Mouse (Mus musculus) right cerebral cortex, postnatal 14 days (tissue): ENCODE data around the gene Tmem240.
"Not testable (repeated sequence)": the region's sequence is repeated elsewhere in the genome, so short reads cannot be mapped to it uniquely, and the experiment has no call there.

Source experiments
- DNase-seq: peaks from one replicate; pipeline ENCODE4 v3.0.0; 2022

Tmem240 gene

GRCm38 (mm10) chr4:155735788-155736187 lies 1.2 kb downstream of the Tmem240 start:
- DNase-seq, result peak; percentile 13

DNA sequence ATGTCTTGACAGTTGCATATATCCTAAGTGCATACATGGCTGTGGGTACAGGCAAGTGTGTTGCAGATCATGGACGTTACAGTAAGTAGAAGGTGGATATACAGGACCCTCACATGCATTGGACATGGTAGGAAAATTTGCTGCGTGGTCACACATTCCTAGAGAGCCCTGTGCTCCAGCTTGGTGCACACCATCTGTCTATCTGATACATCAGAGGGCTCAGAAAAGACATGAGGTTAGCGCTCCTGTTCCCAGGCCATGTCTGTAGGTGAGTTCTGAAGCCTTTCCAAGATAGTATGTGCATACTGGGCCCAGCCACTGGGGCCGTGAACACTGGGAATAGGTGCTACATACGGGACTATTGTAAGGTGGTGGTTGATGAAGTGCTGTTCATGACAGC lies 1.8 kb downstream of the Tmem240 start:
- DNase-seq, result no peak

DNA sequence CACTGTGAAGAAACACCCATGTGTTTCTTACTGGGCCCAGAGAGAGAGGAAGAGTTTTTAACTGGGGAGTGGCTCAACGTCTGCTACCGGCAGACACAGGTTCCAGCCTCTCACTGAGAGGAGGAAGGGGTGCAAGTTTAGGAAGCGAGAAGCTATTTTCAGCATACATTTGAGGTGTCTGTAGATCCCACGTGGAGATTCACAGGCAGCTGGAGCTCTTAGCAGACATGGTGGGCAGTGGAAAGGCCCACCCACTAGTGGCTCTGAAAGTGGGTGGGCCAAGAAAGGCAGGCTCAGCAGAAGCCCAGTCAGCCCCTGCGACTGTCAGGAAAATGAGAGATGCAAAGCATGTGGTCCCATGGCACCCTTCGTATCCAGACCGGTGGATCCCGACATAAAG lies 3.7 kb downstream of the Tmem240 start:
- DNase-seq, result peak; percentile 21

DNA sequence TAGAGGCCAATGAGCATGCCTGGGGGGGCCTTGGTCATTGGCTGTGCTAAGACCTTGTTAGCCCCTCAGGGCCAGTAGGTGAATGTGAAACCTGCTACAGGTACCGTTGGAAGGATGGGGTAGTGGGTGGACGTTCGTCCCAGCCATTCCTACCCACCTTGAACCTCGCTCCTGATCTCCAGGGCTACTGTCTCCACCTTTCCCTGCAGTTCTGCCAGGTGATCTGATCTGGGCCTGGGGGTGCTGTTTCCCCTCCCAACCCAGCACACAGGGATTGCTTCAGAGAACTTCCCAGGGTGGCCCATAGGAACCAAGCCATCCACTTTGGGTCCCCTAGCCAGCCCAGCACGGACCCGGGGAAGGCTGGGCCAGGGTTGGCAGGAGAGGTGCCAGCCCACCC lies 4.6 kb downstream of the Tmem240 start:
- no peak for DNase-seq

DNA sequence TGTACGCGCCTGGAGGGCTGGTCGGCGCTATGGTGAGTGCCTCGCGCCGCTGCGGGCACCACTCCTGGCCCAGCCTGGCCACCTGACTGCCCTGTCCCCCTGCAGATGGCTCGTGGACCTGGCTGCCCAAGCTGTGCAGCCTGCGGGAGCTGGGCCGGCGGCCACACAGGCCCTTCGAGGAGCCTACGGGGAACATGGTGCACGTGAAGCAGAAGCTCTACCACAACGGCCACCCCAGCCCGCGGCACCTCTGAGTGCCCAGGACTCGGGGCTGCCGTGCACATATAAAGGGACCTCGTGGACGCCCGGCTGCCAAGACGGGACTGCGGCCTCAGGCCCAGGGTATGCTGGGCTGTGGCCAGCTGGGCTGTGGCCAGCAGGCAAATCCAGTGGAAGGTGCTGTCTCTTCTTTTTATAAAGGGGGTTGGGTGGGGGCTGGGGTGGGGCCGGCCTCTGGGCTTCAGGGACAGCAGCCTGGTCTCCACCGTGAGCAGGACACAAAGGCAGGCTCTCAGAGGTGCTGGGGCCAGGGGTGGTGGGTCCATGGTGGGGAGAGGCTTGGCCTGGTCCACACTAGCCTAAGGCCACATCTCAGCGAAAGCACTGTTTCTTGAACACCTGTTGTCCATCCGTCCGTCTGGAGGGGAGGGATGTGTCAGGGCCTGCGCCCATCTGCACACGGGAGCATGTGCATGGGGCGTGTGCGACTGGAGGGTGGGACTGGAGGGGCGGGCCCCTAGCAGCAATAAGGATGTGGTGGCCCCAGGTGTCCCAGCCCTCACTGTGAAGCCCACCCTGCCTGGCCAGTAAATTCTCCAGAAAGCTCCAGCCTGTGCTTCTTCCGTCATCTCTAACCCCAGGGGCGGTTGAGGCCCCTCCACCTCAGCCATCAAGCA lies 5.4 kb downstream of the Tmem240 start:
- peak; percentile 14 for DNase-seq

GRCm38 (mm10) chr4:155740681-155741080 lies 6.1 kb downstream of the Tmem240 start:
- not testable (repeated sequence) for DNase-seq

GRCm38 (mm10) chr4:155742684-155743083 lies 8.1 kb downstream of the Tmem240 start:
- no peak for DNase-seq

DNA sequence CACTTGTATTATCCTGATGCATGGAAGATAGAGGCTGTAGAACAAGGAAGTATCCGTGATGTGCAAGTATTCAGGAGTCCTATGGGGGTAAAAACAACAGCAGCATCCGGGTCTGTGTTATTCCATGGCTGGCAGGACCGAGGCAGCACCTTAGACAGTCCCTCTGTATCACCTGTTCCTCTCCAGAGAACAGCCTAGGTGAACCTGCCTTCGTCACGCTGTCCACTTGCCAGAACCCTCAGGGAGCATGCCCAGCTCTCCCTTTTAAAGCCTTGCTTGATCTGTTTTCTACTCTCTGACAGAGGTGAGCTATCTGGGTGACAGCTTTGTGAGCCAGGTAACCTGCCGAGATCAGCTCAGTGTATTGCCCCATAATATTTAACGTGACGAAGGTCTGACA lies 9.9 kb downstream of the Tmem240 start:
- no peak for DNase-seq

GRCm38 (mm10) chr4:155745136-155745535 lies 10.5 kb downstream of the Tmem240 start:
- no peak for DNase-seq

DNA sequence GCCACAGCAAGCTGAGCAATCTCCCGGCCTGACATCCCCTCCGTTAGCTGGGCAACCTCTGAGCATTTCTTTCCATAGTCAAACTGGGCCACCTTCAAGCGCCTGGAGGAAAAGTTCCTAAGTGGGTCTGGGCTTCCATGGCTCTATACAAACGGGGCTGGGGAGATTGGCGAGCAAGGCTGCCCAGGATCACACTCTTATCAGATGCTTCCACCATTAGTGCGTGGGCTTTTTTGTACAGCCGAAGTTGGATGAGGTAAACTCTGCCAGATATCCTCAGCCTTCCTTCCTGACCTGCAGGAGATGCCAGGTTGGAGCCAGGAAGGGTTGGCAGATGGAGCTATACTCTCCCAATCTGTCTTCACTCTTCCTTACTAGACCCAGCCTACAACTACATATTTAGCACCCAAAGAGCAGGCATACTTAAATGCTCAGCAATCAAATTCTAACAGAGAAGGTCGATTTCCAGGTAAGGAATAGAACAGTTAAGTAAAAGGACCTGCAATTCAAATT lies 11.5 kb downstream of the Tmem240 start:
- DNase-seq, result no peak

DNA sequence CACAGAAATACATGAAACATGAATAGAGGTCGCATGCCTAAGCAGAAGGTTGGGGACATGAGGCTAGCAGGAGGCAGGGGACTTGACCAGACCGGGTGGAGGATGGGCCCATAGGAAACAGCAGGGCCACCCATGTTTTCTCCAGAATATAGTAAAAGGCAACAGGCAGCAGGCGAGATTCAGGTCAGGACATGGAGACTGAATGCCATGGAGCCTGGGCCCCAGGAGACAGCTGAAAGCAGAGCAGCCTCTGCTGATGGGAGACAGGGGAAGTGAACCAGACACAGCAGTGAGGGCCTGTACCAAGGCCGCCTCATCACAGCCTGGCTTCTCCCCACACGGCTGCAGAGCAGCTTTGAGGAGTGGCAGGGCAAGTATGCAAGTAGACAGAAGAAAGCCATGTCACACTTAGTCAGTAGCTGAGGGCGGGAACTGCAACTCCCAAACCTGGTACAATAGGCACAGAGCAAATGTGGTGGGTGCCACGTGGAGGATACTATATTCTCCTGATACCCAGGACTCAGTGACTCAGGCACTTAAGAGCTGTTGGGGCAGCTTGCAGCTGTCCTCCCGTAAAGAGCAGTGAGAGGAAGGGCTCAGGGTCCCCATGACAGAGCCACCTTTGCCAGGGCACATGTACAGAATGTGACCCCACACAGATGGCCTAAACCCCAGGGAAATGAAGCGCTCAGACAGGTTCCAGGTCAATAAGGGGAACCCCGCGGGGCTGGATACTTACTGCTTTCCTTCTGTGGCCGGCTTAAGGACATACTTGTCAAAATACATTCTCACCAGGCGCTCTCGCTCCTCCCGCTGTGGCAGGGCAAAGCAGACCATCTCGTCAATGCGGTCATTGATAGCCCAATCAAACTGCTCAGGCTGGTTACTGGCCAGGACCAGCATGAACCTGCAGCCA lies 12.2 kb downstream of the Tmem240 start:
- peak; percentile 7 for DNase-seq

DNA sequence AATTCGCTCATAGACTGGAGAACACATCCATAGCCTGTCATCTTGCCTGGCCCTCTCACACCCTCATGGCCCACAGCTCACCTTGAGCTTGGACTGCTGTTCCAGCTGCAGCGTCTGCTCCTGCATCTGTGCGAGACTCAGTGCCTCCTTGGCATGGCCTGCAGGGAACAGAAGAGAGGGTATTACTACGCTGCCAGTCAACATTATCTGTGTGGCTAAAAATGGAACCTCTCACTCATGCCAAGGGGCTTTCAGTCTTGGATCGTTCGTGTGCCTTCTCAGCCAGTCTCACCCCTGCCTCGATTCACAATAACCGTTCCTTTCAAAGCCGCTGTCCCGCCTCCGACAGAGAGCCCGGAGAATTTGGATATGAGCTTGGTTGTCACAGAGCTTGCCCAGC lies 22.4 kb downstream of the Tmem240 start:
- DNase-seq, result no peak

DNA sequence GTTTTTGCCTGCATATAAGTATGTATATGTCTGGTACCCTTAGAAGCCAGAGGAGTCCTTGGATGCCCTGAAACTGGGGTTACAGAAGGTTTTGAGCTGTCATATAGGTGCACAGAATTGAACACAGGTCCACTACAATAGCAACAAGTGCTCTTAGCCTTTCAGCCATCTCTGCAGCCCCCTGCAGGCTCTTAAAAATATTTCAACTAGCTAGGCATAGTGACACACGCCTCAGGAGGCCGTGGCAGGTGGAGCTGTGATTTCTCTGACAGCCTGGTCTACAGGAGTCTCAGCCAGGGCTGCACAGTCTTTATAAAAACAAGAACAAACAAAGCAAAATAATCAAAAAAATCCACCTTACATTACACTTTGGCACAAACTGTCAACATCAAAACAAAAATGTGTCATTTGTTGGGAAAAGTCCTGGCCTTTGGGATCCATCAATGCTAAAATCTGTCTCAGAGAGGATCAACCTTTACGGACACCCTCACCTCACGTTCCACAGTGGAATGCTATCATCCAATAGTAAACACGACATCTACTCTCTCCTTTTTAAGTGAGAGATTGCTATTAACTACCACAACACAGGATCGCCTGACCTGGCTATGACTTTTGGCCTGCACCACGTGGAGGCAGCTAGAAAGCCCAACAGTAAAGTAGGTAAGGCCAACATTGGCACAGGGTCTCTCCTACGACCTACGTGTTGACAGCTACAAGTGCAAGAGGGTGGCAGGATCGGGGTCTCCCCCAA lies 25.4 kb downstream of the Tmem240 start:
- no peak for DNase-seq

- DNase-seq, result peak; percentile 98
Measured at GRCm38 (mm10) chr4:155760613-155761355, 26.2 kb downstream of the Tmem240 start, which contains the start of gene Atad3a. Gene Atad3a, minus strand, starts transcription at chr4:155761093.

DNA sequence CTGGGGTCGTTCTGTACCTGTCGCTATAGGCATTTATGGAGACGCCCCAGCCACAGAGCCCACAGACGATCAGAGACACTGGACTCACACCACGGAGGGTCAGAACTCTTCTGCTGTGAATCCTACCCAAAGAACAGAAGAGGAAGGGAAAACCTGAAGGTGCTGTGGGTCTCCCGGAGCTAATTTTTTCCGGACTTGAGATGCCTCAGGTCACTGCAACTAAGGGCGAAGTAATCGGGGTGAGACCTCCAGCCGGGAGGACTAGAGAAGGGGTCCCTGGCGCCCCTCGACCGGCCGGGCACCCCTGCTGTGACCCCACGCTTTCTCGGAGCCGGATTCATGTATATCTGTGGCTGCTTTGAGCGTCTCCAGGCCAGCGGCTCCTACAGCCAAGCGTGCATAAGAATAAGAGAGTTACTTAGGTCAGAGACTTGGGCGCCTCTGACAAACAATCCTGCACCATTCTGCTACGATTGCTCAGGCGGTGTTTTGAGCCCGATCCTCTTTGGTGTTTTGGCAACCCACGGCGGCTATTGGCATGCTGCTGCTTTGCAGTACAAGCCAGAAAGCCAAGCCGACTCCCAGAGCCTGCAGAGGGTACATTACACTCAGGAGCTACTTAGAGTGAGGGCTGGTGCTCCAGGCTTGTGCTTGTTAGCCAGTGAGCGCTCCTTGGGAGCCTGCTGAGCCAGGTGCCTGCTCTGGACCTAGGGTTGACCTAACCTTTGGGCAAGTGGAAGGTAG lies 26.9 kb downstream of the Tmem240 start:
- DNase-seq, result no peak

DNA sequence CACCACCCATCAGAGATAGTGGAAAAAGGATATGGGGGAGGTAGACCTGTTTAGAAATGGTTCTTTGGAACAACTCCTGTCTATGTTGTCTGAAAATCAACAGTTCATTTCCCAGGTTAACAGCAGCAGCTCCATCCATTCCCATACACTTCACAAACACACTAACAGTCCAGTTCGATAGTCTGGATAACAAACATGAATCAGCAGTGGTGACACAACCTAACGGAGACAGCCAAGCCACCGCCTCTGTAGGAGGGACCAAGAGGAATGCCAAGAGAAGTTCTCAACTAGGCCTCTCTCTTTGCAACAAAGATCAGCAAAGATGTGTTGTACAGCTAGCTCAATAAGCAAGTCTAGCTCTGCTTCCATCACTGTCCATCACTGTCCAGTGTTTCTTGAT lies 27.8 kb downstream of the Tmem240 start:
- DNase-seq, result no peak

DNA sequence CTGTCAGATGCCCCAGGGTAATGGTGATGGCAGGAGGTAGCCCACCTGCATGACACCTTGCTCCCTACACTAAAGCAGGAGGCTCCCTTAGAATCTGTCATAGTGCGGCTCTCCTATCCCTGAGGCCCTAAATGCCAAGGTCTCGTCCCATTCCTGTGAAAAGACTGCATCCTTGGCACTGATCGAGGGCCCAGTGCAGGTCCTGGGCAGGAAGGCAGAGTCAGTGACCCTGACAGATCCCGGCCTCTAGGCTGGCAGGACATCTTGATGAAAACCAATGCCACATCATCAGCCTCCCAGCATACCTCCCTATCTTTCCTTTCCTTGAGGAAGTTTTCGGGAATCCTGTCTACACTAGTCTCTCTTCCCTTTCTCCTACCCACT lies 34.9 kb downstream of the Tmem240 start:
- no peak for DNase-seq

- peak; percentile 90 for DNase-seq
Measured at GRCm38 (mm10) chr4:155769880-155770512, 35.4 kb downstream of the Tmem240 start.

GRCm38 (mm10) chr4:155770626-155771025 lies 36.0 kb downstream of the Tmem240 start:
- DNase-seq, result no peak

- DNase-seq, result no peak
Measured at GRCm38 (mm10) chr4:155771706-155772105, 37.1 kb downstream of the Tmem240 start.

DNA sequence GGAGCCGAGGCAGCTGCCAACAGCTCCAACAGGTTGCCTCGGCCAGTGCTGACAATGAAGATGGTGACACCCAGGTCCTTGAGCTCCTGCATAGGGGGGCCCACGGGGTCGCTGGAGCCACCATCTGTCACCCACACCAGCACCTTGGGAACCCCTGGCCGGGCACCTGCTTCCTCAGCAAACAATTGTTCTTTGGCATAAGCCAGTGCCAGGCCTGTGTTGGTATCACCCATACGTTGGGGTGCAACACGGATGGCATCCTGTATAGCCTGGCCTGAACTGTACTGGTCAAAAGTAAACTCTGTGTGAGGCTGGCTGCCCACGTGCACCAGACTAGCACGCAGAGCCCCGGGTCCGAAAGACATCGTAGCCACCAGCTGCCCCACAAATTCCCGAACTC lies 38.2 kb downstream of the Tmem240 start:
- DNase-seq, result no peak
